Mouse (Mus musculus): ENCODE data around the gene Fkbp4.

Gene Fkbp4

GRCm38 (mm10) chr6:128398996-128399395 lies 39.5 kb downstream of the Fkbp4 start, which contains the start of gene Nrip2:
Gene Nrip2, plus strand, starts transcription at chr6:128399296.
- in situ Hi-C loops (cut with MboI, MseI) = loop anchor here in 1 of 2 experiments (25.0 kb wide), 1 partner anchor 1287 kb away; the partner anchor contains the start of gene Tigar

- in situ Hi-C loops (cut with MboI, MseI) = loop anchor here in 1 of 2 experiments (25.0 kb wide), 1 partner anchor 1285 kb away; the partner anchor contains the start of gene Tigar
Measured at GRCm38 (mm10) chr6:128397574-128398261, 40.8 kb downstream of the Fkbp4 start.

- in situ Hi-C loops (cut with MboI, MseI) = loop anchor here in 1 of 2 experiments (25.0 kb wide), 1 partner anchor 1278 kb away; the partner anchor contains the start of gene Tigar
Measured at GRCm38 (mm10) chr6:128390683-128391082, 47.8 kb downstream of the Fkbp4 start.

GRCm38 (mm10) chr6:128389185-128389584 lies 49.3 kb downstream of the Fkbp4 start:
- in situ Hi-C loops (cut with MboI, MseI) = loop anchor here in 1 of 2 experiments (25.0 kb wide), 1 partner anchor 1277 kb away; the partner anchor contains the start of gene Tigar

- in situ Hi-C loops (cut with MboI, MseI) = loop anchor here in 1 of 2 experiments (25.0 kb wide), 1 partner anchor 1273 kb away; the partner anchor contains the start of gene Tigar
Measured at GRCm38 (mm10) chr6:128385026-128385425, 53.5 kb downstream of the Fkbp4 start.

- in situ Hi-C loops (cut with MboI, MseI) = loop anchor here in 1 of 2 experiments (25.0 kb wide), 1 partner anchor 1271 kb away; the partner anchor contains the start of gene Tigar
Measured at GRCm38 (mm10) chr6:128383752-128384151, 54.7 kb downstream of the Fkbp4 start.

GRCm38 (mm10) chr6:128381254-128381653 lies 57.2 kb downstream of the Fkbp4 start:
- in situ Hi-C loops (cut with MboI, MseI) = loop anchor here in 1 of 2 experiments (25.0 kb wide), 1 partner anchor 1269 kb away; the partner anchor contains the start of gene Tigar

GRCm38 (mm10) chr6:128380594-128381167 lies 57.8 kb downstream of the Fkbp4 start:
- in situ Hi-C loops (cut with MboI, MseI) = loop anchor here in 1 of 2 experiments (25.0 kb wide), 1 partner anchor 1268 kb away; the partner anchor contains the start of gene Tigar
